Mouse (Mus musculus) spleen, postnatal 0 days (tissue): Measurements from ENCODE around the gene P2ry10b. TPM values are rescaled to one million over a fixed set of nuclear protein-coding genes. Genes with fewer than 3 reads are reported as not detected.

Source experiments
- polyA plus RNA-seq: library from polyadenylated mRNA; unstranded; fragments of >200 nt; fragmentation: Nextera tagmentation; extraction: Ambion mirVana; gene quantifications from 2 replicates; pipeline ENCODE4 v1.2.1, GENCODE M21; 2015

P2ry10b gene
- polyA plus RNA-seq = 1.3 and 2.2 TPM in 2 replicates

DNA sequence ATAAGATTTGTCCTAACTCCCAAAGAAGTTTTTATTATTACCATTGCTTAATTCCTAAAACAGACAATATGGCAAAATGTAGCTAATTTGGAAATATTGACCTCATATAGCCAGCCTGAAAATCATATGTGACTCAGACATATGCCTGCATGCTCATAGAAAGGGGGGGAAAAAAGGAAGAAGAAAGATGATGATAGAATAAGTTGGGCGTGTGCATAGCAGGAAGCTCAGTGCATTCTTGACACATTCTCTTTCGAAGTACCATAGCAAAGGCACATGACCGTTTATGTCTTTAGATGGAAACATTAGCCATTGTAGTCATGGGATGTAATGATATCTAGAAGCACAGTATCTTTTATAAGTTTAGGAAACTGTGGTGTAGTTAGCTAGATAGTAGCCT is at the start of gene P2ry10b:
TSS of gene P2ry10b (plus strand) at position 247 of the 400 bp plus-strand sequence.

Other genes starting within 250 kb of the P2ry10b start
- gene Lpar4, start 228.3 kb upstream of the P2ry10b start, polyA plus RNA-seq = 2.2 and 3.7 TPM in 2 replicates
- 0.46 and 0.64 TPM in 2 replicates for gene P2ry10, start 60.4 kb upstream of the P2ry10b start, polyA plus RNA-seq
- 0.45 and 0.47 TPM in 2 replicates for gene Gpr174, start 107.0 kb downstream of the P2ry10b start, polyA plus RNA-seq